Comparison of ENCODE assay signal across 7 mouse cellular contexts in genomic region chr8:71495039-71495438, GRCm38 (mm10). TPM values are rescaled to one million over a fixed set of nuclear protein-coding genes. Genes with fewer than 3 reads are reported as not detected.
DNase-seq lines count a peak whose midpoint lies in the region; ATAC-seq lines count a peak whose summit lies in the region.

No protein-coding gene starts in this region.

- H3K9me3 ChIP-seq in embryonic facial prominence, embryonic 11.5 days (replicated peaks; ENCODE audit: control insufficient read depth, low read length), result no peaks in the 10 kb centered on the region
- H3K9me3 ChIP-seq in limb, embryonic 12.5 days, result no peaks in the 10 kb centered on the region
- no peaks in the 10 kb centered on the region for H3K9me3 ChIP-seq in midbrain, embryonic 15.5 days

- DNase-seq in adrenal gland, postnatal 14 days, result peak; percentile 93
- DNase-seq in embryonic facial prominence, embryonic 11.5 days (ENCODE audit: low spot score), result peak; percentile 89
- peak; percentile 91 to 92 for DNase-seq in heart, adult 18-20 months
- peak; percentile 81 for DNase-seq in kidney, adult 11 months
- DNase-seq in spleen, adult 18-20 months, result peak; percentile 65 to 76

- H3K27ac ChIP-seq in embryonic facial prominence, embryonic 11.5 days (replicated peaks; ENCODE audit: low read depth, low read length), result no peak overlapping the region
- H3K27ac ChIP-seq in limb, embryonic 12.5 days, result no peak overlapping the region
- no peak overlapping the region for H3K27ac ChIP-seq in midbrain, embryonic 15.5 days

- H3K4me3 ChIP-seq in embryonic facial prominence, embryonic 11.5 days (ENCODE audit: low read depth, low read length), result no peak overlapping the region
- H3K4me3 ChIP-seq in limb, embryonic 12.5 days (replicated peaks), result no peak overlapping the region
- no peak overlapping the region for H3K4me3 ChIP-seq in midbrain, embryonic 15.5 days

- peaks cover 10% of the 10 kb centered on the region for H3K36me3 ChIP-seq in embryonic facial prominence, embryonic 11.5 days (replicated peaks; ENCODE audit: control insufficient read depth, insufficient read depth, low read depth, low read length)
- H3K36me3 ChIP-seq in limb, embryonic 12.5 days, result peaks cover 40% of the 10 kb centered on the region
- H3K36me3 ChIP-seq in midbrain, embryonic 15.5 days (replicated peaks), result no peaks in the 10 kb centered on the region; the same call in 1 of the 2 replicates

- peak overlapping the region; percentile 19 for H3K4me2 ChIP-seq in embryonic facial prominence, embryonic 11.5 days (ENCODE audit: low read depth, low read length)
- no peak overlapping the region for H3K4me2 ChIP-seq in limb, embryonic 12.5 days
- no peak overlapping the region for H3K4me2 ChIP-seq in midbrain, embryonic 15.5 days

- no peaks in the 10 kb centered on the region for H3K27me3 ChIP-seq in embryonic facial prominence, embryonic 11.5 days (ENCODE audit: control insufficient read depth, insufficient read depth, low read length)
- no peaks in the 10 kb centered on the region for H3K27me3 ChIP-seq in limb, embryonic 12.5 days
- H3K27me3 ChIP-seq in midbrain, embryonic 15.5 days (replicated peaks), result 0 out of 2 replicates have a peak, but pooled peaks cover 3% of the 10 kb centered on the region

- no peak overlapping the region for H3K9ac ChIP-seq in embryonic facial prominence, embryonic 11.5 days (replicated peaks; ENCODE audit: low read length)
- H3K9ac ChIP-seq in limb, embryonic 12.5 days (replicated peaks), result no peak overlapping the region
- no peak overlapping the region for H3K9ac ChIP-seq in midbrain, embryonic 15.5 days

- 22% methylated on average over 15 of the region's 16 CpGs for WGBS in embryonic facial prominence, embryonic 11.5 days
- 23% methylated on average over 16 of the region's 16 CpGs for WGBS in limb, embryonic 12.5 days
- WGBS in midbrain, embryonic 15.5 days, result 26% methylated on average over 16 of the region's 16 CpGs

- ATAC-seq in embryonic facial prominence, embryonic 11.5 days (replicated peaks; ENCODE audit: insufficient number of reproducible peaks, low FRiP score, low TSS enrichment, low read depth), result no peak
- ATAC-seq in limb, embryonic 12.5 days (ENCODE audit: insufficient number of reproducible peaks, insufficient read depth, low FRiP score, low TSS enrichment, low read depth), result peak; percentile 61
- ATAC-seq in midbrain, embryonic 15.5 days (replicated peaks), result peak; percentile 38

- peaks cover 8% of the 10 kb centered on the region for H3K4me1 ChIP-seq in embryonic facial prominence, embryonic 11.5 days (ENCODE audit: control insufficient read depth, insufficient read depth, low read length)
- peaks cover 28% of the 10 kb centered on the region for H3K4me1 ChIP-seq in limb, embryonic 12.5 days (replicated peaks)
- peaks cover 2% of the 10 kb centered on the region for H3K4me1 ChIP-seq in midbrain, embryonic 15.5 days

RNA-seq across cellular contexts. Expression of gene Gtpbp3, which starts 7.1 kb away (rescaled TPM):
- 20.0 and 21.5 TPM in 2 replicates for total RNA-seq in adrenal gland, postnatal 14 days (2021)
- polyA plus RNA-seq in embryonic facial prominence, embryonic 11.5 days (2014; fragmentation: Nextera tagmentation; extraction: Ambion mirVana), result 4.8 and 5.4 TPM in 2 replicates
- 10 to 100 TPM; 19.1 to 22.2 TPM for total RNA-seq in heart, adult 18-20 months (2021)
- 22.1 and 23.2 TPM in 2 replicates for polyA plus RNA-seq in limb, embryonic 12.5 days (2016; fragmentation: Nextera tagmentation; extraction: Ambion mirVana)
- polyA plus RNA-seq in midbrain, embryonic 15.5 days (2015; fragmentation: Nextera tagmentation; extraction: Ambion mirVana), result 12.0 and 13.9 TPM in 2 replicates

RNA-seq across cellular contexts. Expression of gene Ano8, which starts 9.3 kb away (rescaled TPM):
- 14.8 and 17.2 TPM in 2 replicates for total RNA-seq in adrenal gland, postnatal 14 days (2021)
- polyA plus RNA-seq in embryonic facial prominence, embryonic 11.5 days (2014; fragmentation: Nextera tagmentation; extraction: Ambion mirVana), result 3.1 and 3.2 TPM in 2 replicates
- 10 to 100 TPM; 16.6 to 16.9 TPM for total RNA-seq in heart, adult 18-20 months (2021)
- polyA plus RNA-seq in limb, embryonic 12.5 days (2016; fragmentation: Nextera tagmentation; extraction: Ambion mirVana), result 6.8 and 6.9 TPM in 2 replicates
- 9.6 and 10.9 TPM in 2 replicates for polyA plus RNA-seq in midbrain, embryonic 15.5 days (2015; fragmentation: Nextera tagmentation; extraction: Ambion mirVana)

RNA-seq across cellular contexts. Expression of gene Plvap, which starts 16.5 kb away (rescaled TPM):
- total RNA-seq in adrenal gland, postnatal 14 days (2021), result 116 and 123 TPM in 2 replicates
- polyA plus RNA-seq in embryonic facial prominence, embryonic 11.5 days (2014; fragmentation: Nextera tagmentation; extraction: Ambion mirVana), result 48.8 and 50.3 TPM in 2 replicates
- total RNA-seq in heart, adult 18-20 months (2021), result 10 to 100 TPM; 23.0 to 30.9 TPM
- polyA plus RNA-seq in limb, embryonic 12.5 days (2016; fragmentation: Nextera tagmentation; extraction: Ambion mirVana), result 59.2 and 62.5 TPM in 2 replicates
- polyA plus RNA-seq in midbrain, embryonic 15.5 days (2015; fragmentation: Nextera tagmentation; extraction: Ambion mirVana), result 5.2 and 5.6 TPM in 2 replicates

RNA-seq across cellular contexts. Expression of gene Dda1, which starts 26.0 kb away (rescaled TPM):
- total RNA-seq in adrenal gland, postnatal 14 days (2021), result 54.4 and 57.8 TPM in 2 replicates
- polyA plus RNA-seq in embryonic facial prominence, embryonic 11.5 days (2014; fragmentation: Nextera tagmentation; extraction: Ambion mirVana), result 105 and 115 TPM in 2 replicates
- 10 to 100 TPM; 31.4 to 32.1 TPM for total RNA-seq in heart, adult 18-20 months (2021)
- polyA plus RNA-seq in limb, embryonic 12.5 days (2016; fragmentation: Nextera tagmentation; extraction: Ambion mirVana), result 99.8 and 106 TPM in 2 replicates
- 240 and 242 TPM in 2 replicates for polyA plus RNA-seq in midbrain, embryonic 15.5 days (2015; fragmentation: Nextera tagmentation; extraction: Ambion mirVana)

RNA-seq across cellular contexts. Expression of gene Mrpl34, which starts 30.3 kb away (rescaled TPM):
- 145 and 164 TPM in 2 replicates for total RNA-seq in adrenal gland, postnatal 14 days (2021)
- 180 and 185 TPM in 2 replicates for polyA plus RNA-seq in embryonic facial prominence, embryonic 11.5 days (2014; fragmentation: Nextera tagmentation; extraction: Ambion mirVana)
- 100 to 1,000 TPM; 126 to 127 TPM for total RNA-seq in heart, adult 18-20 months (2021)
- 180 and 203 TPM in 2 replicates for polyA plus RNA-seq in limb, embryonic 12.5 days (2016; fragmentation: Nextera tagmentation; extraction: Ambion mirVana)
- 173 and 174 TPM in 2 replicates for polyA plus RNA-seq in midbrain, embryonic 15.5 days (2015; fragmentation: Nextera tagmentation; extraction: Ambion mirVana)
